In genomic region chr5:51866002-51866401, GRCm38 (mm10) we compare ENCODE assay signal across 15 mouse cellular contexts.
DNase-seq lines count a peak whose midpoint lies in the region; ATAC-seq and TF ChIP-seq lines count a peak whose summit lies in the region.
"Had no signal": no experiment of that assay in that cellular context is flagged by ENCODE, and none has a peak within 500 bp of the region (broad histone marks: within the 10 kb centered on the region; RNA-seq: fewer than 3 reads in every experiment).

No protein-coding gene starts in this region.

- H3K27me3 ChIP-seq in lung, embryonic 14.5 days (ENCODE audit: insufficient read depth, low read length): no peaks in the 10 kb centered on the region
- H3K27me3 ChIP-seq in heart, embryonic 14.5 days (ENCODE audit: control insufficient read depth, insufficient read depth, low read length): no peaks in the 10 kb centered on the region
- H3K27me3 ChIP-seq: embryonic facial prominence, embryonic 15.5 days; forebrain, embryonic 12.5 days; liver, embryonic 13.5 days; midbrain, embryonic 12.5 days had no signal

- H3K36me3 ChIP-seq in lung, embryonic 14.5 days (ENCODE audit: insufficient read depth): no peaks in the 10 kb centered on the region
- no peaks in the 10 kb centered on the region for H3K36me3 ChIP-seq in heart, embryonic 14.5 days (ENCODE audit: control insufficient read depth, insufficient read depth, low read length)
- H3K36me3 ChIP-seq: embryonic facial prominence, embryonic 15.5 days; forebrain, embryonic 12.5 days; liver, embryonic 13.5 days; midbrain, embryonic 12.5 days had no signal

- H3K9me3 ChIP-seq in lung, embryonic 14.5 days (ENCODE audit: low read depth, low read length): no peaks in the 10 kb centered on the region
- H3K9me3 ChIP-seq in heart, embryonic 14.5 days (ENCODE audit: control insufficient read depth, low read length): no peaks in the 10 kb centered on the region
- H3K9me3 ChIP-seq: embryonic facial prominence, embryonic 15.5 days; forebrain, embryonic 12.5 days; liver, embryonic 13.5 days; midbrain, embryonic 12.5 days had no signal

- ATAC-seq in lung, embryonic 14.5 days (ENCODE audit: insufficient read depth): no peak
- peak; percentile 76; the same call in 1 of the 2 replicates for ATAC-seq in heart, embryonic 14.5 days (ENCODE audit: insufficient number of reproducible peaks, insufficient read depth, low FRiP score, low read depth)

- H3K27ac ChIP-seq in lung, embryonic 14.5 days (ENCODE audit: low read depth): no peak overlapping the region
- peak overlapping the region in 1 of 2 experiments; percentile 47; a peak in 1 of 4 replicates for H3K27ac ChIP-seq in heart, embryonic 14.5 days (replicated peaks in 1 of 2; ENCODE audit: control insufficient read depth in 1 of 2, insufficient read depth in 1 of 2, low read depth in 2 of 2, low read length in 2 of 2)
- H3K27ac ChIP-seq: embryonic facial prominence, embryonic 15.5 days; forebrain, embryonic 12.5 days; liver, embryonic 13.5 days; midbrain, embryonic 12.5 days had no signal

- DNase-seq in cerebellum, postnatal 10 days: peak; percentile 57 to 58
- no peak for DNase-seq in cerebellum, adult 11 months
- peak; percentile 68 for DNase-seq in lung, embryonic 14.5 days
- no peak for DNase-seq in lung, postnatal 36 days
- peak; percentile 4 for DNase-seq in skeletal muscle tissue, adult 2 months (ENCODE audit: low read depth, low spot score)
- DNase-seq in spleen, postnatal 10 days (ENCODE audit: low spot score in 2 of 2): no peak
- no peak for DNase-seq in right cerebral cortex, postnatal 36 days (ENCODE audit: low spot score in 2 of 2)
- DNase-seq: adrenal gland, adult 2 months; kidney, adult 8-10 months; layer of hippocampus, postnatal 36 days; liver, embryonic 13.5 days had no signal

- WGBS in lung, embryonic 14.5 days: 58% methylated on average over 2 of the region's 2 CpGs
- 14% methylated on average over 2 of the region's 2 CpGs for WGBS in heart, embryonic 14.5 days

- no peak overlapping the region for H3K9ac ChIP-seq in lung, embryonic 14.5 days
- no peak overlapping the region for H3K9ac ChIP-seq in heart, embryonic 14.5 days (ENCODE audit: low read length)
- H3K9ac ChIP-seq: embryonic facial prominence, embryonic 15.5 days; forebrain, embryonic 12.5 days; liver, embryonic 13.5 days; midbrain, embryonic 12.5 days had no signal

- no peak for TF ChIP-seq CTCF in lung, embryonic 14.5 days (IDR thresholded peaks at IDR 0.05; ENCODE audit: low read depth)

- 0 out of 2 replicates have a peak, but pooled peaks cover 2% of the 10 kb centered on the region for H3K4me1 ChIP-seq in lung, embryonic 14.5 days (ENCODE audit: insufficient read depth)
- H3K4me1 ChIP-seq in heart, embryonic 14.5 days (ENCODE audit: control insufficient read depth in 2 of 2, insufficient read depth in 2 of 2, low read length in 2 of 2): peaks cover 6 to 14% of the 10 kb centered on the region in 2 experiments
- H3K4me1 ChIP-seq: embryonic facial prominence, embryonic 15.5 days; forebrain, embryonic 12.5 days; liver, embryonic 13.5 days; midbrain, embryonic 12.5 days had no signal

- no peak overlapping the region for H3K4me2 ChIP-seq in lung, embryonic 14.5 days
- no peak overlapping the region for H3K4me2 ChIP-seq in heart, embryonic 14.5 days (ENCODE audit: low read length)
- H3K4me2 ChIP-seq: embryonic facial prominence, embryonic 15.5 days; forebrain, embryonic 12.5 days; liver, embryonic 13.5 days; midbrain, embryonic 12.5 days had no signal

- H3K4me3 ChIP-seq in lung, embryonic 14.5 days (ENCODE audit: low read depth, low read length): no peak overlapping the region
- no peak overlapping the region for H3K4me3 ChIP-seq in heart, embryonic 14.5 days (ENCODE audit: control insufficient read depth in 1 of 2, insufficient read depth in 1 of 2, low read depth in 1 of 2, low read length in 2 of 2)
- H3K4me3 ChIP-seq: embryonic facial prominence, embryonic 15.5 days; forebrain, embryonic 12.5 days; liver, embryonic 13.5 days; midbrain, embryonic 12.5 days had no signal

Comparison
In these comparisons a context has a peak if more than half of its experiments do, and no peak if none do; other contexts are left out.
1. DNase-seq: peak in cerebellum, postnatal 10 days (2 of 2), lung, embryonic 14.5 days (single experiment) and skeletal muscle tissue, adult 2 months (single experiment); none in cerebellum, adult 11 months (single experiment), lung, postnatal 36 days (single experiment), spleen, postnatal 10 days (0 of 2) and right cerebral cortex, postnatal 36 days (0 of 2).